Mouse (Mus musculus) B cell, adult 67 days (primary cell): Measurements from ENCODE around the gene Otud3. TPM values are rescaled to one million over a fixed set of nuclear protein-coding genes. Genes with fewer than 3 reads are reported as not detected.

Experiments
- total RNA-seq, 2 experiments: library from RNA; stranded (reverse); gene quantifications; 4 replicates each; pipeline ENCODE4 v1.2.4; 2023

The Otud3 gene
- total RNA-seq: 10 to 100 TPM in 1 of 2 experiments, 1 to 10 TPM in 1; 10.0 to 11.5 TPM

DNA sequence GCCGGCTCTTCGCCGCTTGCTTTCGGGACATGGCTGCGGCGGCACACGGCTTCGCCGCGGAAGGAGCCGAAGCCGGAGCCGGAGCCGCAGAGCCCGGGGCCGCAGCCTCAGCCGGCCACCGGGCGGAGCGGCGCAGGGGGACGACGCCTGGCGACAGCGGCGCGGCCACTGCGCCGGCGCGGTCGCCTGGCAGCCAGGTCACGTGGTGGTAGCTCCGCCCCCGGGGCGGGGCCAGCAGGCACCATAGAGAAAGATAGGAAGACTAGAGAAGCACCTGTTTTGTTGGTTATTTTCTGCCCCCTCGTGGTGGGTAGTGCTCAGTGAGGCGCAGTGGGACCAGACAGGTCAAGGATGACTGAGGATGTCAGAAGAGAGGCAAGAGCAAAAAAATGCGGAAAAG, at the start of gene Otud3:
TSS of gene Otud3 (minus strand) at position 149 of the 400 bp plus-strand sequence.

DNA sequence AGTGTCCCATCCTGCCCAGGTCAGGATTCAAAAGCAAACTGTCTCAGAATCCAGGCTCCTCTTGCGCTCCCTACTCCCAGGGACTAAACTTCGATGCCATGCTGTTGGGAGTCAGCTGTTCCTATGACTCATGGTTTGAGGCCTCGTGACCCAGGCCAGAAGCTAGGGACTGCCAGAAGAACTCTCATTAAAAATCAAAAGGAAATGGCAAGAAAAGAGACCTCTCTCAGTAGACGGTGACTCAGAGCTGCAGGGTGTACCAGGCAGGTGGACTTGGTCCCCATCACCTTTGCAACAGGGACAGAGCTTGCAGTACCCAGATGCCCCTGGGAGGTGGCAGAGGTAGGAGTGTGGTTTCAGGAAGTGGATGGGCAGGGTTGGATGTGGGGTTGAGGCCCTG, 36.0 kb downstream of the Otud3 start, which contains the start of gene Pla2g2e:
TSS of gene Pla2g2e (plus strand) at position 212 of the 400 bp plus-strand sequence.

DNA sequence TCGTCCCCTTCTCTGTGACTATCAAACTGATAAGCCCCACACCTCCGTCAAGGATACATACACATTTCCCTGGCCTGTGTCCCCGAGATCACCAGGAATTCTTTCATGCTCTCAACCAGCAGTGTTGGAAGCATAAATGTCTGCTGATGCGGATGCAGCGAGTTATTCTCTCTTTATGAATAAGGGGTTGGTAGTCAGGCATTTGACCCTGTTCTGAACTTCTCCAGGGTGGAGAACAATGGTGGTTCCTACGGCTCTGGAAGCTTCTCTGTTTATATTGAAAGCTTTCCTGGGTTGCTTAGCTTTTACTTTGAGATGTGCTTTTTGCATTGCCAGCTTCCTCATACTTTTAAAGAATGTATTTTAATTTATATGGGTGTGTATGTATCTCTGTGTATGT, 39.9 kb downstream of the Otud3 start, which contains the start of gene Gm13030:
TSS of gene Gm13030 (minus strand) at position 101 of the 400 bp plus-strand sequence.

DNA sequence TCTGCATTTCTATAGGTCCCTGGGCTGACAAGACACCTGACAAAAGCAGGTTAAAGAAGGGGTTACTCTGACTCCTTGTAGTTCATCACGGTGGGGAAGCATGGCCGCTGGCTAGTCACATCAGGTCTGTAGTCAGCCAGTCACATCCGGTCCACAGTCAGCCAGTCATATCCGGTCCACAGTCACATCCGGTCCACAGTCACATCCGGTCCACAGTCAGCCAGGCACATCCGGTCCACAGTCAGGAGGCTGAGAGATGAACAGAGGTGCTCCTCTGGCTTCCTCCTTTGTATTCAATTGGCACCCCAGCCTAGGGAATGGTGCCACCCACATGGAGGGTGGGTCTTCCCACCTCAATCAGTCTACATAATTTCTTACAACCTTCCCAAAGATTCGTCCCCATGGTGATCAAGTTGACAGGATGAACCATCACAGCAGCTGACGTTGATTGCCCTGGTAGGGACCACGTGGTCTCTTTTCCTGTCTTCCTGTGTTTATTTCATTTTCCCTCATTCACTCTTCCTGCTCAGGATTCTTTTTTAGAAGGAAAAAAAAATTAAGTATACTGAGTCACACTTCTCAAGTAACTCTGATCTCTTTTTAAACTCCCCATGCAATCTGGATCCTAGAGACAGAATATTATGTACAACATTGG, 50.3 kb downstream of the Otud3 start, which contains the start of gene Pla2g5:
TSS of gene Pla2g5 (minus strand) at position 139 of the 655 bp plus-strand sequence.

Other genes starting within 250 kb of the Otud3 start
- gene Pla2g2c, start 189.2 kb downstream of the Otud3 start, total RNA-seq: not detected
- not detected for gene Ubxn10, start 176.8 kb downstream of the Otud3 start, total RNA-seq
- not detected for gene Pla2g2f, start 156.3 kb downstream of the Otud3 start, total RNA-seq
- under 1 TPM in 1 of 2 experiments, not detected in 1; 0.70 TPM for gene Pla2g2d, start 138.2 kb downstream of the Otud3 start, total RNA-seq
- gene Pla2g5, start 50.5 kb downstream of the Otud3 start, total RNA-seq: not detected
- not detected for gene Gm13030, start 40.0 kb downstream of the Otud3 start, total RNA-seq
- not detected for gene Pla2g2e, start 36.0 kb downstream of the Otud3 start, total RNA-seq
- not detected for gene Rnf186, start 53.2 kb upstream of the Otud3 start, total RNA-seq
- 10 to 100 TPM; 36.7 to 40.3 TPM for gene Tmco4, start 58.9 kb upstream of the Otud3 start, total RNA-seq
- not detected for gene Htr6, start 161.6 kb upstream of the Otud3 start, total RNA-seq
- gene Nbl1, start 179.0 kb upstream of the Otud3 start, total RNA-seq: 1 to 10 TPM in 1 of 2 experiments, not detected in 1; 1.1 TPM
- 100 to 1,000 TPM; 119 to 120 TPM for gene Minos1, start 217.2 kb upstream of the Otud3 start, total RNA-seq